Mouse (Mus musculus): ENCODE results near the gene Meaf6. TPM values are rescaled to one million over a fixed set of nuclear protein-coding genes. Genes with fewer than 3 reads are reported as not detected.

Meaf6 gene
- total RNA-seq, 2 experiments from 2014 or later, result 23.8 to 36.0 TPM

GRCm38 (mm10) chr4:125115710-125116089 lies 30.8 kb downstream of the Meaf6 start:
- DNase-seq, result peak; percentile 55

- peak; percentile 84 for DNase-seq
These were observed 31.3 kb downstream of the Meaf6 start for GRCm38 (mm10) chr4:125116090-125116861.

- DNase-seq, result no peak
These were observed 32.0 kb downstream of the Meaf6 start for GRCm38 (mm10) chr4:125116929-125117328.

- peak; percentile 57 for DNase-seq
These were observed 33.0 kb downstream of the Meaf6 start for GRCm38 (mm10) chr4:125117902-125118320.

- no peak for DNase-seq
These were observed 34.1 kb downstream of the Meaf6 start for GRCm38 (mm10) chr4:125119070-125119469.

- DNase-seq, result peak; percentile 74
These were observed 34.8 kb downstream of the Meaf6 start for GRCm38 (mm10) chr4:125119721-125120120.

- peak; percentile 86 for DNase-seq
These were observed 37.7 kb downstream of the Meaf6 start for GRCm38 (mm10) chr4:125122431-125123278.

GRCm38 (mm10) chr4:125123279-125123671 lies 38.3 kb downstream of the Meaf6 start:
- peak; percentile 77 for DNase-seq

- DNase-seq, result peak; percentile 56
These were observed 39.7 kb downstream of the Meaf6 start for GRCm38 (mm10) chr4:125124424-125125209.

GRCm38 (mm10) chr4:125125361-125125921 lies 40.5 kb downstream of the Meaf6 start:
- no peak for DNase-seq

- no peak for DNase-seq
These were observed 41.3 kb downstream of the Meaf6 start for GRCm38 (mm10) chr4:125126186-125126585.

- no peak for DNase-seq
These were observed 41.8 kb downstream of the Meaf6 start for GRCm38 (mm10) chr4:125126761-125127160.

- peak; percentile 97 for DNase-seq
These were observed 42.6 kb downstream of the Meaf6 start, which contains the start of gene Zc3h12a for GRCm38 (mm10) chr4:125127305-125128084. TSS of gene Zc3h12a (minus strand) at chr4:125127840.

- DNase-seq, result peak; percentile 65
These were observed 46.6 kb downstream of the Meaf6 start for GRCm38 (mm10) chr4:125131493-125131892.

GRCm38 (mm10) chr4:125132394-125132793 lies 47.5 kb downstream of the Meaf6 start:
- DNase-seq, result peak; percentile 84

GRCm38 (mm10) chr4:125134192-125134591 lies 49.3 kb downstream of the Meaf6 start:
- DNase-seq, result no peak

GRCm38 (mm10) chr4:125134631-125135030 lies 49.7 kb downstream of the Meaf6 start:
- no peak for DNase-seq

- no peak for DNase-seq
These were observed 50.3 kb downstream of the Meaf6 start for GRCm38 (mm10) chr4:125135076-125135855.

GRCm38 (mm10) chr4:125136303-125136888 lies 51.5 kb downstream of the Meaf6 start:
- DNase-seq, result no peak

- DNase-seq, result no peak
These were observed 53.4 kb downstream of the Meaf6 start for GRCm38 (mm10) chr4:125138321-125138720.

Measured in adrenal gland, postnatal 10 days (tissue).